In genomic region chrX:69373341-69373740, GRCm38 (mm10) we compare ENCODE assay signal across 28 mouse cellular contexts. TPM values are rescaled to one million over a fixed set of nuclear protein-coding genes. Genes with fewer than 3 reads are reported as not detected.
A peak's percentile ranks its signal among the peaks of the same experiment; 100 is the strongest.
DNase-seq lines count a peak whose midpoint lies in the region; ATAC-seq lines count a peak whose summit lies in the region.
"Had no signal": no experiment of that assay in that cellular context is flagged by ENCODE, and none has a peak within 500 bp of the region (broad histone marks: within the 10 kb centered on the region; RNA-seq: fewer than 3 reads in every experiment).

No protein-coding gene starts in this region.

- H3K27ac ChIP-seq in embryonic facial prominence, embryonic 11.5 days (replicated peaks; ENCODE audit: low read depth, low read length), result no peak overlapping the region
- H3K27ac ChIP-seq in embryonic facial prominence, embryonic 10.5 days (replicated peaks), result no peak overlapping the region
- no peak overlapping the region for H3K27ac ChIP-seq in limb, embryonic 12.5 days
- no peak overlapping the region for H3K27ac ChIP-seq in midbrain, embryonic 16.5 days (ENCODE audit: low read length)
- H3K27ac ChIP-seq: embryonic facial prominence, embryonic 12.5 days; embryonic facial prominence, embryonic 15.5 days; heart, adult 2 months; heart, embryonic 10.5 days; hindbrain, embryonic 10.5 days; hindbrain, embryonic 13.5 days; intestine, embryonic 15.5 days had no signal

- ATAC-seq in embryonic facial prominence, embryonic 11.5 days (replicated peaks; ENCODE audit: insufficient number of reproducible peaks, low FRiP score, low TSS enrichment, low read depth), result no peak
- ATAC-seq in limb, embryonic 12.5 days (ENCODE audit: insufficient number of reproducible peaks, insufficient read depth, low FRiP score, low TSS enrichment, low read depth), result peak; percentile 76; the same call in 1 of the 2 replicates
- ATAC-seq in midbrain, embryonic 16.5 days, result no peak
- ATAC-seq: CD4-positive, CD25-positive, alpha-beta regulatory T cell, adult 4 months; forebrain, embryonic 14.5 days; forebrain, postnatal 0 days; hindbrain, embryonic 16.5 days; intestine, embryonic 15.5 days had no signal

- H3K4me3 ChIP-seq in embryonic facial prominence, embryonic 11.5 days (ENCODE audit: low read depth, low read length), result no peak overlapping the region
- no peak overlapping the region for H3K4me3 ChIP-seq in embryonic facial prominence, embryonic 10.5 days
- no peak overlapping the region for H3K4me3 ChIP-seq in limb, embryonic 12.5 days (replicated peaks)
- H3K4me3 ChIP-seq in midbrain, embryonic 16.5 days (ENCODE audit: low read depth, low read length), result no peak overlapping the region
- H3K4me3 ChIP-seq: embryonic facial prominence, embryonic 12.5 days; embryonic facial prominence, embryonic 15.5 days; heart, adult 2 months; heart, embryonic 10.5 days; hindbrain, embryonic 10.5 days; hindbrain, embryonic 13.5 days; intestine, embryonic 15.5 days had no signal

- no peak overlapping the region for H3K4me2 ChIP-seq in embryonic facial prominence, embryonic 11.5 days (ENCODE audit: low read depth, low read length)
- H3K4me2 ChIP-seq in limb, embryonic 12.5 days, result no peak overlapping the region
- no peak overlapping the region for H3K4me2 ChIP-seq in midbrain, embryonic 16.5 days (ENCODE audit: low read length)
- H3K4me2 ChIP-seq: embryonic facial prominence, embryonic 12.5 days; embryonic facial prominence, embryonic 15.5 days; hindbrain, embryonic 13.5 days; intestine, embryonic 15.5 days had no signal

- H3K27me3 ChIP-seq in embryonic facial prominence, embryonic 11.5 days (ENCODE audit: control insufficient read depth, insufficient read depth, low read length), result no peaks in the 10 kb centered on the region
- no peaks in the 10 kb centered on the region for H3K27me3 ChIP-seq in embryonic facial prominence, embryonic 10.5 days (replicated peaks; ENCODE audit: low read depth, poor library complexity, severe bottlenecking)
- H3K27me3 ChIP-seq in limb, embryonic 12.5 days, result no peaks in the 10 kb centered on the region
- H3K27me3 ChIP-seq in midbrain, embryonic 16.5 days (ENCODE audit: control insufficient read depth, insufficient read depth, low read depth, low read length), result no peaks in the 10 kb centered on the region
- H3K27me3 ChIP-seq: embryonic facial prominence, embryonic 12.5 days; embryonic facial prominence, embryonic 15.5 days; hindbrain, embryonic 13.5 days; intestine, embryonic 15.5 days had no signal

- no peaks in the 10 kb centered on the region for H3K4me1 ChIP-seq in embryonic facial prominence, embryonic 11.5 days (ENCODE audit: control insufficient read depth, insufficient read depth, low read length)
- H3K4me1 ChIP-seq in embryonic facial prominence, embryonic 10.5 days, result no peaks in the 10 kb centered on the region
- H3K4me1 ChIP-seq in limb, embryonic 12.5 days (replicated peaks), result peaks cover 14% of the 10 kb centered on the region; the same call in 1 of the 2 replicates
- H3K4me1 ChIP-seq in midbrain, embryonic 16.5 days (ENCODE audit: control insufficient read depth, insufficient read depth, low read length), result no peaks in the 10 kb centered on the region
- H3K4me1 ChIP-seq: embryonic facial prominence, embryonic 12.5 days; embryonic facial prominence, embryonic 15.5 days; heart, embryonic 10.5 days; hindbrain, embryonic 10.5 days; hindbrain, embryonic 13.5 days; intestine, embryonic 15.5 days had no signal

- 43% methylated on average over 2 of the region's 2 CpGs for WGBS in embryonic facial prominence, embryonic 11.5 days
- 48% methylated on average over 2 of the region's 2 CpGs for WGBS in embryonic facial prominence, embryonic 10.5 days
- WGBS in limb, embryonic 12.5 days, result 21% methylated on average over 2 of the region's 2 CpGs
- 77% methylated on average over 2 of the region's 2 CpGs for WGBS in midbrain, embryonic 16.5 days

- H3K36me3 ChIP-seq in embryonic facial prominence, embryonic 11.5 days (replicated peaks; ENCODE audit: control insufficient read depth, insufficient read depth, low read depth, low read length), result no peaks in the 10 kb centered on the region
- no peaks in the 10 kb centered on the region for H3K36me3 ChIP-seq in embryonic facial prominence, embryonic 10.5 days (replicated peaks)
- no peaks in the 10 kb centered on the region for H3K36me3 ChIP-seq in limb, embryonic 12.5 days
- no peaks in the 10 kb centered on the region for H3K36me3 ChIP-seq in midbrain, embryonic 16.5 days (ENCODE audit: control insufficient read depth, insufficient read depth, low read length)
- H3K36me3 ChIP-seq: embryonic facial prominence, embryonic 12.5 days; embryonic facial prominence, embryonic 15.5 days; heart, embryonic 10.5 days; hindbrain, embryonic 10.5 days; hindbrain, embryonic 13.5 days; intestine, embryonic 15.5 days had no signal

- DNase-seq in embryonic facial prominence, embryonic 11.5 days (ENCODE audit: low spot score), result peak; percentile 59
- no peak for DNase-seq in embryonic facial prominence, embryonic 10.5 days (ENCODE audit: low spot score)
- DNase-seq in embryo, embryonic 10.5 days (ENCODE audit: low spot score), result peak; percentile 63
- DNase-seq in heart, postnatal 4 days, result no peak
- DNase-seq in retina, embryonic 14.5 days (ENCODE audit: low spot score), result no peak
- DNase-seq: adrenal gland, adult 2 months; adrenal gland, postnatal 14 days; cerebellum, adult 11 months; cerebellum, adult 2 months; cerebellum, adult 9-11 months; cerebellum, postnatal 25 days; forebrain, postnatal 0 days; gastrocnemius, postnatal 10 days; gastrocnemius, postnatal 36 days; heart, adult 2 months had no signal

- no peak overlapping the region for H3K9ac ChIP-seq in embryonic facial prominence, embryonic 11.5 days (replicated peaks; ENCODE audit: low read length)
- H3K9ac ChIP-seq in limb, embryonic 12.5 days (replicated peaks), result no peak overlapping the region
- no peak overlapping the region for H3K9ac ChIP-seq in midbrain, embryonic 16.5 days (ENCODE audit: low read depth, low read length)
- H3K9ac ChIP-seq: embryonic facial prominence, embryonic 12.5 days; embryonic facial prominence, embryonic 15.5 days; forebrain, postnatal 0 days; hindbrain, embryonic 13.5 days; intestine, embryonic 15.5 days had no signal

- H3K9me3 ChIP-seq in embryonic facial prominence, embryonic 11.5 days (replicated peaks; ENCODE audit: control insufficient read depth, low read length), result no peaks in the 10 kb centered on the region
- H3K9me3 ChIP-seq in embryonic facial prominence, embryonic 10.5 days, result no peaks in the 10 kb centered on the region
- H3K9me3 ChIP-seq in limb, embryonic 12.5 days, result no peaks in the 10 kb centered on the region
- no peaks in the 10 kb centered on the region for H3K9me3 ChIP-seq in midbrain, embryonic 16.5 days (replicated peaks; ENCODE audit: control insufficient read depth, low read length, poor library complexity, severe bottlenecking)
- H3K9me3 ChIP-seq: embryonic facial prominence, embryonic 12.5 days; embryonic facial prominence, embryonic 15.5 days; heart, embryonic 10.5 days; hindbrain, embryonic 10.5 days; hindbrain, embryonic 13.5 days; intestine, embryonic 15.5 days had no signal

RNA-seq across cellular contexts. Expression of gene Aff2, which starts 13.2 kb away (rescaled TPM):
- polyA plus RNA-seq in embryonic facial prominence, embryonic 11.5 days (2014; fragmentation: Nextera tagmentation; extraction: Ambion mirVana), result 8.9 and 10.3 TPM in 2 replicates
- polyA plus RNA-seq in embryonic facial prominence, embryonic 10.5 days (2016; fragmentation: Nextera tagmentation; extraction: Ambion mirVana), result 6.4 and 6.6 TPM in 2 replicates
- polyA plus RNA-seq in limb, embryonic 12.5 days (2016; fragmentation: Nextera tagmentation; extraction: Ambion mirVana), result 20.0 and 22.7 TPM in 2 replicates
- 10 to 100 TPM in 1 of 2 experiments, 1 to 10 TPM in 1; 8.1 to 10.1 TPM for total RNA-seq in heart, postnatal 4 days (2021)
- polyA plus RNA-seq in midbrain, embryonic 16.5 days (2015; fragmentation: Nextera tagmentation; extraction: Ambion mirVana), result 11.8 and 14.3 TPM in 2 replicates
- total RNA-seq: common myeloid progenitor, adult 5-6 weeks; MEL had no signal
- polyA plus RNA-seq: CD4-positive, CD25-positive, alpha-beta regulatory T cell, adult 4 months had no signal

Comparison
In these comparisons a context has a peak if more than half of its experiments do, and no peak if none do; other contexts are left out.
1. DNase-seq: peak in embryonic facial prominence, embryonic 11.5 days (single experiment) and embryo, embryonic 10.5 days (single experiment); none in embryonic facial prominence, embryonic 10.5 days (single experiment), heart, postnatal 4 days (single experiment) and retina, embryonic 14.5 days (single experiment).